Mouse (Mus musculus) thymus, adult 2 months (tissue): ENCODE data around the gene Cyp2a5. TPM values are rescaled to one million over a fixed set of nuclear protein-coding genes. Genes with fewer than 3 reads are reported as not detected.
"Not testable (repeated sequence)": the region's sequence is repeated elsewhere in the genome, so short reads cannot be mapped to it uniquely, and the experiment has no call there.

Experiments used
- DNase-seq: peaks from one replicate; pipeline ENCODE4 v3.0.0; 2021
- H3K27ac ChIP-seq: fragments of 200-500 bp; 2 replicates; pipeline ENCODE4 v1.5.1; 2012; ENCODE audit warnings: low read length, control low read depth; ENCODE audit not compliant: control insufficient read depth, insufficient read depth
- H3K27me3 ChIP-seq: fragments of 200-500 bp; 2 replicates; pipeline ENCODE4 v1.6.1; 2012; ENCODE audit warnings: mild to moderate bottlenecking, low read length, moderate library complexity, mixed read lengths; ENCODE audit not compliant: control insufficient read depth, insufficient read depth
- H3K36me3 ChIP-seq: fragments of 200-500 bp; 2 replicates; pipeline ENCODE4 v1.6.1; 2012; ENCODE audit warnings: mild to moderate bottlenecking, low read length, moderate library complexity; ENCODE audit not compliant: control insufficient read depth, insufficient read depth
- H3K4me1 ChIP-seq: fragments of 200-500 bp; replicated peaks from 2 replicates; pipeline ENCODE4 v1.6.1; 2012; ENCODE audit warnings: low read length; ENCODE audit not compliant: control insufficient read depth, insufficient read depth
- H3K4me3 ChIP-seq: fragments of 200-500 bp; 2 replicates; pipeline ENCODE4 v1.5.1; 2012; ENCODE audit warnings: mild to moderate bottlenecking, low read length, control low read depth, moderate library complexity; ENCODE audit not compliant: control insufficient read depth, insufficient read depth
- CTCF ChIP-seq: fragments of 200-500 bp; IDR thresholded peaks from 2 replicates; pipeline ENCODE4 v1.5.1; 2012; ENCODE audit warnings: mild to moderate bottlenecking, control low read depth, low read length, moderate library complexity, borderline replicate concordance; ENCODE audit not compliant: control insufficient read depth, poor library complexity, insufficient read depth; ENCODE audit errors: extremely low read depth
- POLR2A ChIP-seq: fragments of 200-500 bp; IDR thresholded peaks from 2 replicates; pipeline ENCODE4 v1.6.1; 2012; ENCODE audit warnings: mild to moderate bottlenecking, low read length, control low read depth, moderate library complexity; ENCODE audit not compliant: control insufficient read depth, poor library complexity, insufficient read depth; ENCODE audit errors: extremely low read depth
- WGBS: fragments of 180-500 bp; shearing (Covaris S2); methylation state at CpG from one replicate; pipeline ENCODE4 v1.1.7; 2018; 5-methylcytosine and 5-hydroxymethylcytosine counted together
- polyA plus RNA-seq: library from polyadenylated mRNA; depleted of rRNA; stranded (reverse); fragments of >200 nt; gene quantifications from 2 replicates; pipeline ENCODE4 v1.2.3, GENCODE M21; 2012; rRNA removed

Gene Cyp2a5
- polyA plus RNA-seq, result 11.7 and 19.9 TPM in 2 replicates

- H3K4me1 ChIP-seq, DNase-seq, H3K27me3 ChIP-seq, H3K36me3 ChIP-seq, H3K4me3 ChIP-seq, H3K27ac ChIP-seq: not testable (repeated sequence)
- WGBS, result 70% methylated on average over 3 of the region's 3 CpGs
Measured at GRCm38 (mm10) chr7:26835059-26835458, at the start of gene Cyp2a5. Gene Cyp2a5, plus strand, starts transcription at chr7:26835305.

- H3K4me1 ChIP-seq, DNase-seq, H3K27ac ChIP-seq, H3K27me3 ChIP-seq, H3K36me3 ChIP-seq, H3K4me3 ChIP-seq: not testable (repeated sequence)
- whole genome bisulfite sequencing, result 57% methylated on average over 1 of the region's 1 CpGs
Measured at GRCm38 (mm10) chr7:26786013-26786412, 49.1 kb upstream of the Cyp2a5 start.

DNA sequence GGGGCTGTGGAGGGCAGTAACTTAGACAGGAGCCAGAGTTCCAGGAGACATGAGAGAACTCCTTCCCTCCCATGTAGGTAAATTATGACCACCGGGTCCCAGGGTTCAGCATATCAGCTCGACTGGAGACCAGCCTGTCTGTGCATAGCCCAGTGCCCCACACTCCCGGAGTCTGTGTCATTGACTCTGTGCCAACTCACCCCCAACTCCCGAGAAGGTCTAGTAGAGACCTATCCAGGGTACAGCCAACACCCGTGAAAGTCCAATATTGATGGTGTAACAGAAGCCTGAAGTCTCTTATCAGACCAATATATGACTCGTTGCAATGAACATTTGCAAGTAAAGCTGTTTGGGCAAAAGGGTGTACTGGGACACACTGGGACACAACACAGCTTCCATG is 45.1 kb upstream of the Cyp2a5 start:
- no peak for DNase-seq
- no peak overlapping the region for H3K4me3 ChIP-seq
- 88% methylated on average over 6 of the region's 6 CpGs for WGBS
- H3K27me3 ChIP-seq, result no peaks in the 10 kb centered on the region
- no peak overlapping the region for H3K27ac ChIP-seq
- H3K36me3 ChIP-seq, result no peaks in the 10 kb centered on the region
- H3K4me1 ChIP-seq, result no peaks in the 10 kb centered on the region
- TF ChIP-seq POLR2A (no peak), CTCF (no peak)

DNA sequence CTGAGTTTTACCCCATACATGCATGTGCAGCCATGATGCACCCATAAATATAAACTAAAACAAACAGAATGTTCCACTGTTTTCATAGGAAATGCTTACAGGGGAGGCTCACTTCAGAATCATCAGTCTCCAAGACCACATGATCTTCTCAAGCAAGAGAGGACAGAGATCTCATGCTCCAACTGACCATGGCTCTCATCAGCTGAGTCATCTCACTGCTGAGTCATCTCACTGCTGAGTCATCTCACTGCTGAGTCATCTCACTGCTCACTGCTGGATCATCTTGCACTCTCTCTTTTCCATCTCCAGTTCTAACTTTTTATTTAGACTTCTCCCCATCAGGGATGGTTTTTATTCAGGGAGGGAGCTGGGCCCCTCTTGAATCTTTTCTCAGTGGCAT is 35.0 kb upstream of the Cyp2a5 start:
- no peaks in the 10 kb centered on the region for H3K36me3 ChIP-seq
- no peak overlapping the region for H3K27ac ChIP-seq
- no peaks in the 10 kb centered on the region for H3K4me1 ChIP-seq
- no peak for DNase-seq
- H3K27me3 ChIP-seq, result no peaks in the 10 kb centered on the region
- H3K4me3 ChIP-seq, result no peak overlapping the region
- no peak for TF ChIP-seq POLR2A

- H3K4me1 ChIP-seq, result no peaks in the 10 kb centered on the region
- TF ChIP-seq CTCF, result no peak
- TF ChIP-seq POLR2A, result no peak
- DNase-seq, result no peak
- H3K36me3 ChIP-seq, result no peaks in the 10 kb centered on the region
- no peak overlapping the region for H3K4me3 ChIP-seq
- no peaks in the 10 kb centered on the region for H3K27me3 ChIP-seq
- WGBS, result 92% methylated on average over 1 of the region's 1 CpGs
- H3K27ac ChIP-seq, result no peak overlapping the region
Measured at GRCm38 (mm10) chr7:26800996-26801395, 34.1 kb upstream of the Cyp2a5 start.

- TF ChIP-seq CTCF, result no peak
- TF ChIP-seq POLR2A, result no peak
- no peaks in the 10 kb centered on the region for H3K36me3 ChIP-seq
- H3K4me3 ChIP-seq, result no peak within 1 kb of the TSS
- DNase-seq, result no peak
- 100% methylated on average over 2 of the region's 2 CpGs for WGBS
- H3K27me3 ChIP-seq, result no peaks in the 10 kb centered on the region
- H3K27ac ChIP-seq, result no peak within 1 kb of the TSS
- H3K4me1 ChIP-seq, result no peaks in the 10 kb centered on the region
Measured at GRCm38 (mm10) chr7:26808592-26808991, 26.5 kb upstream of the Cyp2a5 start, which contains the start of gene Cyp2g1. Gene Cyp2g1, plus strand, starts transcription at chr7:26808892.

DNA sequence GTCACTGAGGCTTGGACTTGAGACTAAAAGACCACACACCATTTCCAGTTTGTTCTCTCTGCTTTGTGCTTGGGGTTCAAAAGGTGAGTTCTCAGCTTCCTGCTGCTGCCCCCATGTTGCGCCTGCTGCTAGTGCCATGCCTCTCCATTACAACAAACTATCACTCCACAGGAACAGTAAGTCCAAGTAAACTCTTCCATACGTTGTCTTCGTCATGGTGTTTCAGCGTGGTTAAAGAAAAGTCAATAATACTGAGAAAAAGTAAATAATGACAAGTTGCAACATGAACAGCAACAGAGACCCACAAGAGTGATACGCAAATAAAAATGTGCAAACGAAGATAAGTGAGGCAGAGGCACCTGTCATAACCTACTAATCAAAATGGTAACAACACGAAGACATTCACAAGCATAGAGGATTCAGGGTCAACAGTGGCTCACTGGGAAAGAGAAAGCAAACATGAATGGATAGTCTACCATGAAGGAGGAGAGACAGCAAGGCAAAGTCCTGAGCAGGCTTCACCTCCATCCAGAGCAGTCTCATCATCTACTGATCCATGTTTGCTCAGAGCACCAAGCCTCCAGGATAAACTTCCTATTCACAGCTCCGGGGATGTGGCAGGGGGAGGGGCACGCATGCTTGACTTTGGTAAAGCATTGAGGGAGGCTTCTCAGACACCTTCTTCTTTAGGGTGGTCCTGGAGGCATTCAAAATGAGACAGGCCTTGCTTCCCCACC is 3.4 kb upstream of the Cyp2a5 start:
- not testable (repeated sequence) for H3K36me3 ChIP-seq, H3K27ac ChIP-seq, H3K27me3 ChIP-seq, H3K4me1 ChIP-seq, H3K4me3 ChIP-seq, DNase-seq
- 85% methylated on average over 9 of the region's 9 CpGs for WGBS

DNA sequence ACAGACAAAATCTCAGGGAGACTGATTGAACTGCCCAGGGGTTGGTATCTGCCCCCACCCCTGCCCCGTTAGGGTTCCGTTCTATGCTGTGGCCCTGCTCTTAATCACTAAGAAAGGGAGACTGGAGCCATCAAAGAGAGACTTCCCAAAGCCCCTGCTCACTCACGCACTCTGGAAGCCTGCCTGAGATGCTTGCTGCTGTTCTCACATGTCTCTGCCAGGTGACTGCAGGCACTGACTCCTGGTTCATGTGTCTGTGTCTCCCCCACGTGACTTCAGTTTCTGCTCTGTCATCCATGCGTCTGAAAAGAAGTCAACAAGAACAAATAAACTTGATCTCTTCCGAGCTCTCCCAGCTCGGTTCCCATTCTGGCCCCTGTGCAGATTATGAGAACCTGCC is 2.4 kb upstream of the Cyp2a5 start:
- not testable (repeated sequence) for H3K27ac ChIP-seq, H3K36me3 ChIP-seq, H3K4me3 ChIP-seq, H3K4me1 ChIP-seq, DNase-seq, H3K27me3 ChIP-seq
- WGBS, result 88% methylated on average over 7 of the region's 7 CpGs

DNA sequence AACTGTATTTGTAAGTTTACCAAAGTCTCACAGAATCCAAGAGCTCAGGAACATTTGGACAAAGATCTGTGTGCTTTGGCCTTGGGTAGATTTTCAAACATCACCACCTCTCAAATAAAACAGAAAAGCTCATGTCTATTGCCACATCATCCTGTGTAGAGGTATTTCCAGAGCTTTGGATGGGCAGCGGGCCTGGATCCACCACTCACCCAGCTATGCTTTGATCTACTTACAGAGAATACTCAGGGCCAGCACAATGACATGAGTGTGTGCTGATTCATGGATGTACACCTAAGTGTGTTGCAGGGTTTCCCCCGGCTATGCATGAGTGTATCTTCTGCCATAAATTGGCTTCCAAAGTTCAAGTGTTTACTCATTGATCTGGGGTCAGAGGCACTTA is 8.3 kb downstream of the Cyp2a5 start:
- H3K4me1 ChIP-seq, H3K27ac ChIP-seq, H3K36me3 ChIP-seq, H3K27me3 ChIP-seq, H3K4me3 ChIP-seq, DNase-seq: not testable (repeated sequence)
- 88% methylated on average over 2 of the region's 2 CpGs for WGBS

GRCm38 (mm10) chr7:26850063-26850462 is 15.0 kb downstream of the Cyp2a5 start:
- H3K27me3 ChIP-seq, H3K4me3 ChIP-seq, H3K27ac ChIP-seq, DNase-seq, H3K36me3 ChIP-seq, H3K4me1 ChIP-seq: not testable (repeated sequence)
